Mouse (Mus musculus) brain, embryonic 14.5 days (tissue): ENCODE measurements at regions not wholly inside any gene's neighbourhood (a gene's known extent, or its start where the extent isn't known, plus 50 kb on each side); places are given as distances from the start of the nearest gene placed in this dataset.

Experiments used
- CTCF ChIP-seq: fragments of 200-500 bp; IDR thresholded peaks from 2 replicates; pipeline ENCODE4 v1.5.1; 2012; ENCODE audit warnings: inconsistent platforms, mild to moderate bottlenecking, moderate library complexity, borderline replicate concordance; ENCODE audit not compliant: insufficient read depth, insufficient read length; ENCODE audit errors: extremely low read depth
- POLR2A ChIP-seq: fragments of 200-500 bp; IDR thresholded peaks from 2 replicates; pipeline ENCODE4 v1.6.1; 2012; ENCODE audit warnings: mild to moderate bottlenecking, inconsistent platforms, borderline replicate concordance; ENCODE audit not compliant: poor library complexity, insufficient read depth, insufficient read length, severe bottlenecking; ENCODE audit errors: extremely low read depth

- TF ChIP-seq CTCF (no peak), POLR2A (no peak)
These were observed 194.5 kb downstream of the Phlda1 start for GRCm38 (mm10) chr10:111700570-111700969.
